Mouse (Mus musculus) urinary bladder, postnatal 10 days (tissue): ENCODE measurements around the gene Myl9.
"Not testable (repeated sequence)": the region's sequence is repeated elsewhere in the genome, so short reads cannot be mapped to it uniquely, and the experiment has no call there.

Source experiments
- DNase-seq: peaks from one replicate; pipeline ENCODE4 v3.0.0; 2022; ENCODE audit warnings: low spot score

Myl9 gene

GRCm38 (mm10) chr2:156784891-156785290 is 9.7 kb downstream of the Myl9 start:
- DNase-seq, result no peak

GRCm38 (mm10) chr2:156786369-156786768 is 11.1 kb downstream of the Myl9 start:
- not testable (repeated sequence) for DNase-seq

- DNase-seq, result no peak
These were observed 12.0 kb downstream of the Myl9 start for GRCm38 (mm10) chr2:156787090-156787775.

GRCm38 (mm10) chr2:156787776-156788105 is 12.5 kb downstream of the Myl9 start:
- DNase-seq, result no peak

GRCm38 (mm10) chr2:156788836-156789235 is 13.6 kb downstream of the Myl9 start:
- DNase-seq, result no peak

- DNase-seq, result no peak
These were observed 23.3 kb downstream of the Myl9 start for GRCm38 (mm10) chr2:156798516-156798915.

GRCm38 (mm10) chr2:156801045-156801444 is 25.8 kb downstream of the Myl9 start:
- DNase-seq, result no peak

- DNase-seq, result not testable (repeated sequence)
These were observed 26.9 kb downstream of the Myl9 start for GRCm38 (mm10) chr2:156802116-156802515.

- DNase-seq, result no peak
These were observed 28.6 kb downstream of the Myl9 start for GRCm38 (mm10) chr2:156803698-156804372.

GRCm38 (mm10) chr2:156804589-156804988 is 29.4 kb downstream of the Myl9 start:
- no peak for DNase-seq

- no peak for DNase-seq
These were observed 31.7 kb downstream of the Myl9 start for GRCm38 (mm10) chr2:156806886-156807285.

- DNase-seq, result no peak
These were observed 34.4 kb downstream of the Myl9 start for GRCm38 (mm10) chr2:156809579-156809978.

GRCm38 (mm10) chr2:156810716-156811115 is 35.5 kb downstream of the Myl9 start:
- DNase-seq, result no peak

- no peak for DNase-seq
These were observed 36.3 kb downstream of the Myl9 start for GRCm38 (mm10) chr2:156811556-156811955.

GRCm38 (mm10) chr2:156814344-156814801 is 39.2 kb downstream of the Myl9 start:
- no peak for DNase-seq

- DNase-seq, result no peak
These were observed 39.7 kb downstream of the Myl9 start for GRCm38 (mm10) chr2:156814893-156815292.

- no peak for DNase-seq
These were observed 40.2 kb downstream of the Myl9 start for GRCm38 (mm10) chr2:156815412-156815811.

GRCm38 (mm10) chr2:156816116-156816515 is 40.9 kb downstream of the Myl9 start:
- DNase-seq, result no peak

- not testable (repeated sequence) for DNase-seq
These were observed 49.9 kb downstream of the Myl9 start for GRCm38 (mm10) chr2:156825128-156825527.
